Mouse (Mus musculus): ENCODE measurements around the gene Mtmr3. TPM values are rescaled to one million over a fixed set of nuclear protein-coding genes. Genes with fewer than 3 reads are reported as not detected.

Gene Mtmr3
- polyA plus RNA-seq, 1 experiment from 2014 or later, result 28.2 TPM

DNA sequence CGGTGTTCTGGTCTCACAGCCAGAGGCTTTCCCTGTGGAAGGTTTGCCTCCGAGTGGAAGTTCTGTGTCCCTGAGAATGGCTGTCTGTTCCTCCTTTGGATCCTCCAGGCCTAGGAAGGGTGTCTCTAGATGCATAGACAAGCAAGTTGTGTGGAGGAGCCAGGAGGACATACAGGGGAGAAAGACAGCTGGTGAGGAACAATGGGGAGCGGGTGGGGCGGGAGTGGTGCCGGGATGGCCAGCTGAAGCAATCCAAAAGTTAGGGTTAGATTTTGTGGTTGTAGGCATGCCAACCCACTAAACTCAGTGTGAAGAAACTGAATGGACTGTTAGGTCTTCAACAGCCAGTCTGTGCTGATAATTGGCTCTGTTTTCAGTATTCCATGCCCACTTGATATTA, 122.9 kb downstream of the Mtmr3 start:
- Histone ChIP-seq H3K27ac (replicated peaks) (no peak overlapping the region; the same call in 1 of the 2 replicates), H3K36me3 (replicated peaks) (peaks cover 5% of the 10 kb centered on the region; the same call in 1 of the 2 replicates), H3K9me3 (no peaks in the 10 kb centered on the region), H3K4me3 (no peak overlapping the region), H3K4me1 (peaks cover 15% of the 10 kb centered on the region), H3K27me3 (replicated peaks; ENCODE audit: low read depth, poor library complexity, severe bottlenecking) (no peaks in the 10 kb centered on the region)
- DNase-seq (ENCODE audit: low spot score), result no peak
- WGBS, result 79% methylated on average over 5 of the region's 5 CpGs

- Histone ChIP-seq H3K36me3 (replicated peaks) (peaks cover 5% of the 10 kb centered on the region; the same call in 1 of the 2 replicates), H3K4me1 (peaks cover 18% of the 10 kb centered on the region), H3K4me3 (no peak overlapping the region), H3K9me3 (no peaks in the 10 kb centered on the region), H3K27me3 (replicated peaks; ENCODE audit: low read depth, poor library complexity, severe bottlenecking) (no peaks in the 10 kb centered on the region), H3K27ac (replicated peaks) (no peak overlapping the region; the same call in 1 of the 2 replicates)
- no peak for DNase-seq (ENCODE audit: low spot score)
These were observed 123.4 kb downstream of the Mtmr3 start for GRCm38 (mm10) chr11:4471251-4471650.

DNA sequence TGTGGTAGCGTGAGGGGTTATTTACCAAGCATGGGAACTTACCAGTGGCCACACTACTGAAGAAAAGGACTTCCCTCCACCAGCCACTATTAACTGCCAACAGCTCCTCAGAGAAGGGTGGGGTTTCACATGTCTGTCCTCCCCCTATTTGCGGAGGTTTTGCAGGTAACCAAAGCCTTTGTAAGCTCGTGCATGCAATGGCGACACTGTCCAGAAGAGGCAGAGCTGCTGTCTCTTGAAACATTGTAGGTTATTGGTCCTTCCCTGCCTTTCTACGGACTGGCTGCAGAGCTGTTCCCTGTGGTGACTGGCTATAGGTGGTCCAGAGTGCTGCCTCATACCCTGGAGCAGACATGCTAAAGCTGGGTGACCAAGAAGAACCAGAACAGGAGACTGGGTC, 125.6 kb downstream of the Mtmr3 start:
- H3K27ac ChIP-seq (replicated peaks), result no peak overlapping the region
- H3K4me3 ChIP-seq, result no peak overlapping the region
- H3K36me3 ChIP-seq (replicated peaks), result peaks cover 2% of the 10 kb centered on the region; the same call in 1 of the 2 replicates
- DNase-seq (ENCODE audit: low spot score), result no peak
- H3K9me3 ChIP-seq, result no peaks in the 10 kb centered on the region
- peaks cover 18% of the 10 kb centered on the region for H3K4me1 ChIP-seq
- H3K27me3 ChIP-seq (replicated peaks; ENCODE audit: low read depth, poor library complexity, severe bottlenecking), result no peaks in the 10 kb centered on the region
- WGBS, result 67% methylated on average over 5 of the region's 5 CpGs

DNA sequence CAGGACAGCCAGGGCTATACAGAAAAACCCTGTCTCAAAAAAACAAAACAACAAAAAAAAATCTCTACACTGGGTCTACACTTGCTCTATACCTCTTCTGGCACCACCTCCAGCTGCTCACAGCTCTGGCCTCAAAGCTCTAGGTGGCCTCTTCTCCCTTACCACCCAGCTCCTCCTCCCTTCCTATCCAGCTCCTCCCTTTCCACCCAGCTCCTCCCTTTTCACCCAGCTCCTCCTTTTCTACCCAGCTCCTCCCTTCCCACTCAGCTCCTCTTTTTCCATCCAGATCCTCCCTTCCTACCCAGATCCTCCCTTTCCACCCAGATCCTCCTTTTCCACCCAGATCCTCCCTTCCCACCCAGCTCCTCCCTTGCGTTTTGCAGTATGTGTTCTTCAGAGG, 127.2 kb downstream of the Mtmr3 start:
- Histone ChIP-seq H3K27me3 (replicated peaks; ENCODE audit: low read depth, poor library complexity, severe bottlenecking) (no peaks in the 10 kb centered on the region), H3K9me3 (no peaks in the 10 kb centered on the region), H3K27ac (replicated peaks) (no peak overlapping the region), H3K36me3 (replicated peaks) (no peaks in the 10 kb centered on the region), H3K4me1 (peaks cover 17% of the 10 kb centered on the region), H3K4me3 (no peak overlapping the region)
- 89% methylated on average over 1 of the region's 1 CpGs for WGBS
- no peak for DNase-seq (ENCODE audit: low spot score)

GRCm38 (mm10) chr11:4466191-4466590, 128.5 kb downstream of the Mtmr3 start:
- H3K27me3 ChIP-seq (replicated peaks; ENCODE audit: low read depth, poor library complexity, severe bottlenecking), result no peaks in the 10 kb centered on the region
- H3K27ac ChIP-seq (replicated peaks), result no peak overlapping the region
- H3K9me3 ChIP-seq, result no peaks in the 10 kb centered on the region
- peaks cover 8% of the 10 kb centered on the region for H3K4me1 ChIP-seq
- no peak overlapping the region for H3K4me3 ChIP-seq
- no peak for DNase-seq (ENCODE audit: low spot score)
- H3K36me3 ChIP-seq (replicated peaks), result no peaks in the 10 kb centered on the region
- 59% methylated on average over 4 of the region's 4 CpGs for WGBS

DNA sequence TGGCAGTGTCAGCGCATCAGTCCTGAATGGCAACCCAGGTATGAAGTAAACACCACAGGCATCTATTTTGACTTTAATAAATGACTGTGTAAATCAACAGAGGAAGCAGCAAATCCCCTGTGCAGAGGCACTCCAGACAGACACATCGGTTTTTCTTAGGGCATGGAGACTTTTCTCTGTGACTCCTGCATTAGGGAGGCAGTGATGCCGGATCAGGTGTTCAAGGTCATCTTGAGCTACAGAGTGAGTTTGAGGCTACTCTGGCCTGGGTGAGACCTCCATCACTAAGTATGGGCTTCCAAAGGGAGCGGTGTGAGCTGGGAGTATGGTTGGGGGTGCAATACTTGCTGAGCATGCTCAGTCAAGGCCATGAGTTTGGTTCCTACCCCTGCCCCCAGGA, 130.0 kb downstream of the Mtmr3 start:
- Histone ChIP-seq H3K27ac (replicated peaks) (no peak overlapping the region), H3K9me3 (no peaks in the 10 kb centered on the region), H3K4me3 (no peak overlapping the region), H3K27me3 (replicated peaks; ENCODE audit: low read depth, poor library complexity, severe bottlenecking) (no peaks in the 10 kb centered on the region), H3K4me1 (peaks cover 13% of the 10 kb centered on the region), H3K36me3 (replicated peaks) (no peaks in the 10 kb centered on the region)
- whole genome bisulfite sequencing, result 90% methylated on average over 4 of the region's 4 CpGs
- no peak for DNase-seq (ENCODE audit: low spot score)

GRCm38 (mm10) chr11:4464186-4464585, 130.5 kb downstream of the Mtmr3 start:
- no peaks in the 10 kb centered on the region for H3K27me3 ChIP-seq (replicated peaks; ENCODE audit: low read depth, poor library complexity, severe bottlenecking)
- H3K4me1 ChIP-seq, result peaks cover 13% of the 10 kb centered on the region
- WGBS, result 83% methylated on average over 1 of the region's 1 CpGs
- H3K27ac ChIP-seq (replicated peaks), result no peak overlapping the region
- no peak overlapping the region for H3K4me3 ChIP-seq
- H3K36me3 ChIP-seq (replicated peaks), result no peaks in the 10 kb centered on the region
- no peaks in the 10 kb centered on the region for H3K9me3 ChIP-seq
- DNase-seq (ENCODE audit: low spot score), result no peak

DNA sequence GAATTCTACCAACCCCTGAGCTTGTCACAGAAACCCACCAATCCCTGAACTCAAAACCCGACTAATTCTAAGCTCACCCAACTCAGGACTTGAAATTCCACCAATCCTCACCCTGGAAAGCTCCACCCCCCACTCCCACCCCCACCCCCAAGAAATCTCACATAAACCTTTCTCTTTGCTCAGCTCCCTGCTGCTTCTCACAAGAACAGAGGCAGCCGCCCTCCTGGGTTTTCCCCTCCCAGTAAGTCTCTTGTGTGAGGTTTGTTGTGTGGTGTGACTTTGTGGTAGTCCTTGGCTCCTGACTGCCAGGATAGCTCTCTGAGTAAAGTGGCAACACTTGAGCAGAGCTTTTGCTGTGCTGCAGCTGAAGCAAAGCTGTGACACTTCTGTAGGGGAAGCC, 131.8 kb downstream of the Mtmr3 start:
- Histone ChIP-seq H3K27me3 (replicated peaks; ENCODE audit: low read depth, poor library complexity, severe bottlenecking) (no peaks in the 10 kb centered on the region), H3K9me3 (no peaks in the 10 kb centered on the region), H3K4me1 (peaks cover 13% of the 10 kb centered on the region), H3K4me3 (no peak overlapping the region), H3K27ac (replicated peaks) (no peak overlapping the region), H3K36me3 (replicated peaks) (no peaks in the 10 kb centered on the region)
- no peak for DNase-seq (ENCODE audit: low spot score)
- WGBS, result 55% methylated on average over 2 of the region's 2 CpGs

- Histone ChIP-seq H3K4me3 (no peak overlapping the region), H3K36me3 (replicated peaks) (no peaks in the 10 kb centered on the region), H3K27me3 (replicated peaks; ENCODE audit: low read depth, poor library complexity, severe bottlenecking) (no peaks in the 10 kb centered on the region), H3K9me3 (no peaks in the 10 kb centered on the region), H3K4me1 (peaks cover 9% of the 10 kb centered on the region), H3K27ac (replicated peaks) (no peak overlapping the region)
- peak; percentile 60 for DNase-seq (ENCODE audit: low spot score)
- WGBS, result 27% methylated on average over 12 of the region's 12 CpGs
These were observed 133.5 kb downstream of the Mtmr3 start for GRCm38 (mm10) chr11:4461154-4461553.

- H3K27ac ChIP-seq (replicated peaks), result no peak overlapping the region
- DNase-seq (ENCODE audit: low spot score), result no peak
These were observed 134.0 kb downstream of the Mtmr3 start for GRCm38 (mm10) chr11:4460615-4461014.

DNA sequence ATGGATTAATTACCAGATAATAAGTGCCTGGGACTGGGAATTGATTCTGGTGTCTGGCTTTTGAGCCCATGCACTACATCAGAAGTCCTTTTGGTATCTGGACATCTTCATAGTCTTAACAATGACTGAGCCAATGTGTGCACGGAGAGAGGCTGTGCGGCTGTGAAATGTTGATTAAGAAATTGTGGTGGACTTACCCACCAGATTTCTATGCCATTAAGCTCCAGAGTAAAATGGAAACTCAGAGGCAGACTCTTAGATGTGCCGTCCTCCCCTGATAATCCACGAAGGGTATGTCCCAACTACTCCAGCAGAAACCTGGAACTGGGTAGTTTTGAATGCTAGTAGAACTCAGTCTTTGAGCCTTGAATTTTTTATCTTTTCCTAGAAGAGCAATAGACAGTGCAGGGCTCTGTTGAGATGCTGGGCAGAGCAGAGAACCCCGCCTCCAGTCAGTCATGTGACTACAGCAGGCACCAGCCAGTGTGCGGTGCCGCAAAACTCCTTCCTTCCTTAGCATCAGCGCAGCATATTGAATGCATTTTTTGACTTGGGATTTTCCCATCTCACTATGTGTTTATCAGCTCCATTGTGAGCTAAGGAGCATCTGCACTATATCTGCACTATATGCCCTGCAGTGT, 139.6 kb downstream of the Mtmr3 start:
- WGBS, result 75% methylated on average over 8 of the region's 8 CpGs
- Histone ChIP-seq H3K9me3 (no peaks in the 10 kb centered on the region), H3K36me3 (replicated peaks) (no peaks in the 10 kb centered on the region), H3K27ac (replicated peaks) (no peak overlapping the region), H3K27me3 (replicated peaks; ENCODE audit: low read depth, poor library complexity, severe bottlenecking) (peaks cover 6% of the 10 kb centered on the region; the same call in 1 of the 2 replicates), H3K4me1 (0 out of 2 replicates have a peak, but pooled peaks cover 4% of the 10 kb centered on the region), H3K4me3 (no peak overlapping the region)
- no peak for DNase-seq (ENCODE audit: low spot score)

More at GRCm38 (mm10) chr11:4460615-4461014, 134.0 kb downstream of the Mtmr3 start:
- Histone ChIP-seq H3K27me3 (replicated peaks; ENCODE audit: low read depth, poor library complexity, severe bottlenecking) (no peaks in the 10 kb centered on the region), H3K4me3 (no peak overlapping the region), H3K36me3 (replicated peaks) (no peaks in the 10 kb centered on the region), H3K9me3 (no peaks in the 10 kb centered on the region), H3K4me1 (peaks cover 6% of the 10 kb centered on the region)
- WGBS, result 66% methylated on average over 5 of the region's 5 CpGs

GRCm38 (mm10) chr11:4452467-4453184, 142.0 kb downstream of the Mtmr3 start:
- DNase-seq (ENCODE audit: low spot score), result no peak
- Histone ChIP-seq H3K9me3 (no peaks in the 10 kb centered on the region), H3K27ac (replicated peaks) (no peak overlapping the region), H3K36me3 (replicated peaks) (no peaks in the 10 kb centered on the region), H3K4me1 (0 out of 2 replicates have a peak, but pooled peaks cover 4% of the 10 kb centered on the region), H3K4me3 (no peak overlapping the region), H3K27me3 (replicated peaks; ENCODE audit: low read depth, poor library complexity, severe bottlenecking) (peaks cover 6% of the 10 kb centered on the region; the same call in 1 of the 2 replicates)
- 87% methylated on average over 12 of the region's 12 CpGs for WGBS

- WGBS, result 25% methylated on average over 9 of the region's 9 CpGs
- Histone ChIP-seq H3K9me3 (no peaks in the 10 kb centered on the region), H3K4me1 (0 out of 2 replicates have a peak, but pooled peaks cover 4% of the 10 kb centered on the region), H3K27me3 (replicated peaks; ENCODE audit: low read depth, poor library complexity, severe bottlenecking) (peaks cover 6% of the 10 kb centered on the region; the same call in 1 of the 2 replicates), H3K27ac (replicated peaks) (no peak overlapping the region), H3K4me3 (no peak overlapping the region), H3K36me3 (replicated peaks) (no peaks in the 10 kb centered on the region)
- peak; percentile 72 for DNase-seq (ENCODE audit: low spot score)
These were observed 143.5 kb downstream of the Mtmr3 start for GRCm38 (mm10) chr11:4451116-4451515.
